Mouse (Mus musculus) forebrain, embryonic 14.5 days (tissue): ENCODE results near the gene Arhgap10. TPM values are rescaled to one million over a fixed set of nuclear protein-coding genes. Genes with fewer than 3 reads are reported as not detected.

Experiments used
- ATAC-seq: fragments of 200-750 bp; cut with Nextera tagmentation; 2 replicates; pipeline ENCODE4 v1.8.0; 2017; ENCODE audit warnings: mild to moderate bottlenecking, moderate library complexity
- DNase-seq: peaks from one replicate; pipeline ENCODE4 v3.0.0-alpha.2; 2015; ENCODE audit warnings: low spot score
- H3K27ac ChIP-seq: fragments of 300-500 bp; sonication (generic); 2 replicates; pipeline ENCODE4 v1.5.1; 2014; ENCODE audit warnings: low read depth, mild to moderate bottlenecking, control low read depth, low read length, moderate library complexity
- H3K27me3 ChIP-seq: fragments of 300-500 bp; sonication (generic); replicated peaks from 2 replicates; pipeline ENCODE4 v1.6.1; 2014; ENCODE audit warnings: low read length, control low read depth, mixed read lengths; ENCODE audit not compliant: control insufficient read depth, insufficient read depth
- H3K36me3 ChIP-seq: fragments of 300-500 bp; sonication (generic); 2 replicates; pipeline ENCODE4 v1.6.1; 2014; ENCODE audit warnings: low read length, control low read depth; ENCODE audit not compliant: control insufficient read depth, insufficient read depth
- H3K4me1 ChIP-seq: fragments of 300-500 bp; sonication (generic); 2 replicates; pipeline ENCODE4 v1.6.1; 2014; ENCODE audit warnings: antibody characterized with exemption, low read length, control low read depth; ENCODE audit not compliant: control insufficient read depth, insufficient read depth
- H3K4me2 ChIP-seq: fragments of 300-500 bp; sonication (generic); 2 replicates; pipeline ENCODE4 v1.6.1; 2014; ENCODE audit warnings: mild to moderate bottlenecking, control low read depth, low read length
- H3K4me3 ChIP-seq: fragments of 300-500 bp; sonication (generic); 2 replicates; pipeline ENCODE4 v1.5.1; 2014; ENCODE audit warnings: low read depth, low read length, control low read depth
- H3K9ac ChIP-seq: fragments of 300-500 bp; sonication (generic); 2 replicates; pipeline ENCODE4 v1.6.1; 2014; ENCODE audit warnings: mild to moderate bottlenecking, low read length, control low read depth, moderate library complexity
- H3K9me3 ChIP-seq: fragments of 300-500 bp; sonication (generic); replicated peaks from 2 replicates; pipeline ENCODE4 v1.6.1; 2016; ENCODE audit warnings: low read length, control low read depth, mixed read lengths; ENCODE audit not compliant: control insufficient read depth
- WGBS: fragments of 180-500 bp; shearing (Covaris S2); extraction: QIAGEN DNeasy Blood & Tissue Kit; methylation state at CpG from one replicate; pipeline ENCODE4 v1.1.7; 2014; 5-methylcytosine and 5-hydroxymethylcytosine counted together
- polyA plus RNA-seq: library from polyadenylated mRNA; unstranded; fragments of >200 nt; fragmentation: Nextera tagmentation; extraction: Ambion mirVana; gene quantifications from 2 replicates; pipeline ENCODE4 v1.2.1, GENCODE M21; 2014

The Arhgap10 gene
- polyA plus RNA-seq, 1 experiment from 2014 or later = 3.6 TPM

- no peak for DNase-seq
- H3K27me3 ChIP-seq = no peaks in the 10 kb centered on the region
- no peaks in the 10 kb centered on the region; the same call in 1 of the 2 replicates for H3K36me3 ChIP-seq
- 96% methylated on average over 3 of the region's 3 CpGs for WGBS
- H3K9me3 ChIP-seq = no peaks in the 10 kb centered on the region; the same call in 1 of the 2 replicates
- ATAC-seq = no peak
- H3K27ac ChIP-seq = no peak overlapping the region
- H3K9ac ChIP-seq = no peak overlapping the region
- H3K4me1 ChIP-seq = no peaks in the 10 kb centered on the region
- H3K4me3 ChIP-seq = no peak overlapping the region
- H3K4me2 ChIP-seq = no peak overlapping the region
Observed at GRCm38 (mm10) chr8:77401934-77402333, 115.8 kb downstream of the Arhgap10 start.

DNA sequence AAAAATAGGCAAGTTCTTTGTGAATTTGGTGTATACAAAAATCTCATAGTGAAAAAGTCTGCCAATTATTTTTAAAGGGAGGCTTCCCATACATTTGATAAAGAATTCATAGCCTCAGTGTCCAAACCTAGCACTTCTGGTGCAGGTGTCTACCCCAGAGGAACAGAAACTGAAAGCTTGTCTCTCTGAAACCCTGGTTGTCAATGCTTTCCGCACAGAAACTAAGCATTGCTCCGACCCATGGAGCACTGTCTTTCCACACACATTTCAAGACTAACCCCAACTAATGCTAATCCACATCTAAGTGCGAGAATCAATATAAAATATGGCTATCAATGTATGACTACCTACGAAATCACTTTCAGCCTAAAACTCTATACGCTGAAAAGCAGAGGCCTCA, 116.6 kb downstream of the Arhgap10 start:
- Histone ChIP-seq H3K27ac (no peak overlapping the region), H3K4me2 (no peak overlapping the region), H3K9ac (no peak overlapping the region), H3K36me3 (no peaks in the 10 kb centered on the region; the same call in 1 of the 2 replicates), H3K4me3 (no peak overlapping the region), H3K4me1 (no peaks in the 10 kb centered on the region), H3K27me3 (no peaks in the 10 kb centered on the region), H3K9me3 (no peaks in the 10 kb centered on the region; the same call in 1 of the 2 replicates)
- DNase-seq (no peak), ATAC-seq (no peak)
- WGBS = 96% methylated on average over 5 of the region's 5 CpGs

- ATAC-seq = no peak
- WGBS = 91% methylated on average over 6 of the region's 6 CpGs
- Histone ChIP-seq H3K27me3 (no peaks in the 10 kb centered on the region), H3K36me3 (no peaks in the 10 kb centered on the region), H3K4me1 (no peaks in the 10 kb centered on the region), H3K4me2 (no peak overlapping the region), H3K4me3 (no peak overlapping the region), H3K9ac (no peak overlapping the region), H3K27ac (no peak overlapping the region), H3K9me3 (no peaks in the 10 kb centered on the region)
- no peak for DNase-seq
Observed at GRCm38 (mm10) chr8:77384080-77384479, 133.7 kb downstream of the Arhgap10 start.

DNA sequence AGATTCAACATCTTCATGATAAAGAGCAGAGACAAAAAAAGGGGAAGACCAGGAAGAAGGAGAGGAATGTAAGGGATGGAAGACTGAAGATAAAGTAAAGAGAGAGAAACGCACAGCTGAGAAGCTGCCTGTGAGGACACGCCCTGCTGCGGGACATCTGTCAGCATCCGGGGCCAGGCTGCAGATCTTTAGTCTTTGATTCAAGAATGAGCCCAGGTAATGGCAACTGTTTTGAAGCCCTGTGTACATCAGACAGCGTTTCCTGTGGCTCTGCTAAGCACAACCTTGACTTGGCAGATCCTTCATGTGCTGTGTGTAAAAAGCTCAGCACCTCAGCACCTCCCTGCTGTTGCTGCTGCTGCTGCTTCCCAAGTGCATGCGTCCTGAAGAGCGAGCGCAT, 134.1 kb downstream of the Arhgap10 start:
- no peak for ATAC-seq
- no peaks in the 10 kb centered on the region for H3K4me1 ChIP-seq
- H3K4me2 ChIP-seq = no peak overlapping the region

DNA sequence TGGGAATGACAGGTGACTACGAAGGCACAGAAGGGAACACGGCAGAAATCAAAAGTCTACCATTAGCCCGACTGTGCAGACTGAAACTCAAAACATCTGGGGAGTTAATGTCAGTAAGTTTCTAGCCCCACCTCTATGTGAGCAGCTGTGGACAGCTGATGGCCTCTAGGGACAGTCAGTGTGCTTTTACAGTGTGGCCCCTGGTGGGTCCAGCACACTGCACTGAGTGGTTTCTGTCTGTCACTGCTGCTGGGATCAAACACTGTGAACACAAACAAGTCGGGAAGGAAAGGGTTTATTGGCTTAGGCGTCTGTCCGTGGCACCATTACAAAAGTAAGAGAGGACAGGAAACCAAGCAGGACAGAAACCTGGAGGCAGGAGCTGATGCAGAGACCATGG, 136.9 kb downstream of the Arhgap10 start:
- Histone ChIP-seq H3K27ac (no peak overlapping the region), H3K4me1 (peaks cover 7% of the 10 kb centered on the region), H3K4me3 (no peak overlapping the region), H3K9me3 (no peaks in the 10 kb centered on the region), H3K9ac (no peak overlapping the region), H3K4me2 (no peak overlapping the region), H3K27me3 (no peaks in the 10 kb centered on the region), H3K36me3 (no peaks in the 10 kb centered on the region)
- WGBS = 83% methylated on average over 6 of the region's 6 CpGs
- no peak for ATAC-seq
- DNase-seq = no peak

More for the DNA sequence above, 134.1 kb downstream of the Arhgap10 start:
- Histone ChIP-seq H3K4me3 (no peak overlapping the region), H3K27me3 (no peaks in the 10 kb centered on the region), H3K27ac (no peak overlapping the region), H3K36me3 (no peaks in the 10 kb centered on the region), H3K9ac (no peak overlapping the region), H3K9me3 (no peaks in the 10 kb centered on the region)
- WGBS = 92% methylated on average over 8 of the region's 8 CpGs
- no peak for DNase-seq

DNA sequence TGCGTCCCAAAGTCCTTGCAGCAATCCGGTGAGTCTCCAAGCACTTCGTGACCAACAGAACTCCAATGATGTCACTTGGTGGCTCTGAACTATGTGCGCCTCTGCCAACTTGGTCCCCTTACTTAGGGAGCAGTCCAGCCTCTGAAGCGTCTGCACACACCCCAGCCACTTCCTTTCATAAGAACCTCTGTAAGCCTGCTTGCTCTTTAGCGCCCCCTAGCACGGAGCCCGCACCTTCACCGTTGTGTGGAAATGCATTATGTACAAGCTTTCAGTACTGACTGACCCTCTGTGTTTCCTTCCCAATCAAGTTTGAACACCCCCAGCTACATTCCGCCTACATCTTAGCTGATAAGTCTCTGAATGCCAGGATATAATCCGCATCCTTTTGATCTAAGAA, 138.5 kb downstream of the Arhgap10 start:
- Histone ChIP-seq H3K4me3 (no peak overlapping the region), H3K4me2 (no peak overlapping the region), H3K27me3 (no peaks in the 10 kb centered on the region), H3K4me1 (peaks cover 8% of the 10 kb centered on the region), H3K27ac (no peak overlapping the region), H3K36me3 (no peaks in the 10 kb centered on the region), H3K9ac (no peak overlapping the region), H3K9me3 (no peaks in the 10 kb centered on the region)
- DNase-seq (peak; percentile 49), ATAC-seq (no peak)
- 54% methylated on average over 11 of the region's 11 CpGs for WGBS

DNA sequence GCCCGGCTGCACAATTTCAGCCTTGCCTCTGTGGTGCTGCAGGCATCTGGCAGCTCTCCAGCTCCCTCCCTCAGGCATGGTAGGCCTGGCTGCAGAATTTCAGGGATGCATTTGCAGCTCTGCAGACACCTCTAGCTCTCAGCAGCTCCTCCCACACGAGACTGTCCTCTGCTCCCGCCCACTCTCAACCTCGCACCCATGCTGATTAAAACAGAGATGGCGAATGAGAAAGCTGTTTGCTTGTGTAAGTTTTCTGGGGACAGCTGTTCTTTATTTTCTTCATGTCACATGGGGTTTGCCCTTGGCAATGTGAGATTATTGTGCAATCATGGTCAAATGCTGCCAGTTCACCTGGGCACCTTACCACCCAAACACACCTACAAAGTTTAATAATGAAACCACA, 141.3 kb downstream of the Arhgap10 start:
- DNase-seq (peak; percentile 74), ATAC-seq (peak; percentile 78)
- Histone ChIP-seq H3K9me3 (no peaks in the 10 kb centered on the region), H3K27ac (no peak overlapping the region; the same call in 1 of the 2 replicates), H3K27me3 (no peaks in the 10 kb centered on the region), H3K4me1 (peaks cover 8% of the 10 kb centered on the region), H3K4me2 (no peak overlapping the region), H3K36me3 (no peaks in the 10 kb centered on the region), H3K9ac (no peak overlapping the region), H3K4me3 (no peak overlapping the region)
- 18% methylated on average over 5 of the region's 5 CpGs for WGBS

DNA sequence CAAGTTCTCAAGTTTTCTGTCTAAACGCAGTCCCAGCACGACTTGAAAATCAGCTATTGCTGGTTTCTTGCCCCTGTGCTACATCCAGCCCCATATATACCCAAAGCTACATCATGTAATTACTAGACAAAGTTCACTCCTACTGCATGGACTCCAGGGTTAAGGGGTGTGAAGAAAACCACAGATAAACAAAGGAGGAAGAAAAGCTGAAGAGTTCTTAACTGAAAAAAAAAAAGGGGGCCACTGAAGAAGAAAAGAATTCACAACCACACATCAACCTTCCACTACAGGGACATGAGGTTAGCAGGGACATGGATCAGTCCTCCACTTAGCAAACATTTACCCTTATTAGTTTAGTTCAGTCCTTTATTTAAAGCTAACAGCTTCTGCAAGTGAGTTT, 141.8 kb downstream of the Arhgap10 start:
- Histone ChIP-seq H3K36me3 (no peaks in the 10 kb centered on the region), H3K4me3 (no peak overlapping the region), H3K4me2 (no peak overlapping the region), H3K4me1 (peaks cover 8% of the 10 kb centered on the region), H3K9ac (no peak overlapping the region), H3K27ac (no peak overlapping the region; the same call in 1 of the 2 replicates), H3K9me3 (no peaks in the 10 kb centered on the region), H3K27me3 (no peaks in the 10 kb centered on the region)
- ATAC-seq (no peak), DNase-seq (no peak)
- WGBS = 83% methylated on average over 2 of the region's 2 CpGs

- Histone ChIP-seq H3K27ac (no peak overlapping the region), H3K36me3 (no peaks in the 10 kb centered on the region), H3K4me1 (peaks cover 4% of the 10 kb centered on the region), H3K9ac (no peak overlapping the region), H3K4me2 (no peak overlapping the region), H3K4me3 (no peak overlapping the region), H3K9me3 (no peaks in the 10 kb centered on the region), H3K27me3 (no peaks in the 10 kb centered on the region)
- 93% methylated on average over 6 of the region's 6 CpGs for WGBS
- DNase-seq (no peak), ATAC-seq (no peak)
Observed at GRCm38 (mm10) chr8:77371006-77371405, 146.7 kb downstream of the Arhgap10 start.
